Mouse (Mus musculus): ENCODE data around the gene Cpne4. TPM values are rescaled to one million over a fixed set of nuclear protein-coding genes. Genes with fewer than 3 reads are reported as not detected.

Gene Cpne4
- total and polyA plus RNA-seq, 3 experiments, result not detected

DNA sequence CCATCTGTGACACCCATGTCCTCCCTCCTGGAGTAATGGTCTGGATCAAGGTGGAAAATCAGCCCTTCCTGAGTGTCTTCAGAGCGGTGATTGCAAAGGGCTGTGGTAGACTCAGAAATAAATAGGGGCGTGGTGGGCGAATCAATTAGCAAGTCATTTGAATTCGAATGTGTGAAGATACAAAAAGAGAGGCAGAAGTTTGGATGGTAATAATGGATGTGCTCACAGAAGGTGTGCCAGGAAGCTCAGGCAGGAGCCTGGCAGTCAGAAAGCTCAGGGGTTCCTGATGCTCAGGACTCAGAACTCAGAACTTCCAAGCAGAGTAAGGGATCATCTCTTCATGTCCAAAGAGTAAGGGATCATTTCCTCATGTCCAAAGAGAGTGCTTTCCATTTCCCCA lies 257.7 kb downstream of the Cpne4 start:
- H3K79me2 ChIP-seq (ENCODE audit: control insufficient read depth, insufficient read depth, low read length, poor library complexity), result no peaks in the 10 kb centered on the region
- no peaks in the 10 kb centered on the region for H3K4me1 ChIP-seq (ENCODE audit: control insufficient read depth in 1 of 2, insufficient read depth in 2 of 2, low read length in 2 of 2)
- no peak for TF ChIP-seq GATA1 (IDR thresholded peaks at IDR 0.05; ENCODE audit: low read depth, low read length)
- no peak for TF ChIP-seq MYC (IDR thresholded peaks at IDR 0.05; ENCODE audit: low read depth, low read length)
- DNase-seq (ENCODE audit: low read depth, low spot score), result no peak
- no peak overlapping the region for H3K9ac ChIP-seq (ENCODE audit: control insufficient read depth, low read depth, low read length, poor library complexity, severe bottlenecking)
- H3K27me3 ChIP-seq (ENCODE audit: control insufficient read depth in 1 of 2, insufficient read depth in 2 of 2, low read length in 2 of 2), result no peaks in the 10 kb centered on the region
- no peaks in the 10 kb centered on the region for H3K9me3 ChIP-seq (replicated peaks; ENCODE audit: insufficient read depth, low read length)
- H3K27ac ChIP-seq (ENCODE audit: control insufficient read depth, low read depth, low read length), result no peak overlapping the region
- no peak overlapping the region for H3K4me3 ChIP-seq (ENCODE audit: control insufficient read depth in 1 of 2, insufficient read depth in 1 of 2, low read depth in 2 of 2, low read length in 2 of 2)
- no peaks in the 10 kb centered on the region for H3K36me3 ChIP-seq (ENCODE audit: control insufficient read depth in 1 of 2, insufficient read depth in 2 of 2, low read length in 2 of 2)

DNA sequence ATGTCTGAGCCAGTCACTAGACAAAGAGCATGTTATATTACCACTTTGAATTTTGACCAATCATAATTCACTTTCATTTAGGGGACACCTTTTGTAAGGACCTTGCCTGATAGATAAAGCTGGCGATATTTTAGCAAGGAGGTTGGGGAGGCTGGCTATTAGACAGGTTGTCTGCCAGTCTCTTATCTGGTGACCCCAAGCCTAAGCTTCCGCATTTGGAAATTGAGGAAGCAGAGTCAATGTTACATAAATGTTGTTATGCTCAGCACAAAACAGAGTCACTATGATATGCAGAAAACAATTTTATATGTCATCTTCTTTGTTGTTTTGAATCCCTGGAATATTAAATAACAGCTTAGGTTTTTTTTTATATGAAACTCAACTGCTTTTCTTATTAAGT lies 267.6 kb downstream of the Cpne4 start:
- no peaks in the 10 kb centered on the region for H3K27me3 ChIP-seq (ENCODE audit: control insufficient read depth in 1 of 2, insufficient read depth in 2 of 2, low read length in 2 of 2)
- H3K4me1 ChIP-seq (ENCODE audit: control insufficient read depth in 1 of 2, insufficient read depth in 2 of 2, low read length in 2 of 2), result no peaks in the 10 kb centered on the region
- peak; percentile 30 for DNase-seq (ENCODE audit: low read depth, low spot score)
- no peaks in the 10 kb centered on the region for H3K79me2 ChIP-seq (ENCODE audit: control insufficient read depth, insufficient read depth, low read length, poor library complexity)
- no peaks in the 10 kb centered on the region for H3K9me3 ChIP-seq (replicated peaks; ENCODE audit: insufficient read depth, low read length)
- H3K27ac ChIP-seq (ENCODE audit: control insufficient read depth, low read depth, low read length), result no peak overlapping the region
- no peak overlapping the region for H3K4me3 ChIP-seq (ENCODE audit: control insufficient read depth in 1 of 2, insufficient read depth in 1 of 2, low read depth in 2 of 2, low read length in 2 of 2)
- no peak for TF ChIP-seq CTCF (IDR thresholded peaks at IDR 0.05 in 2 of 3, conservative IDR thresholded peaks at IDR 0.05 in 1 of 3; ENCODE audit: control insufficient read depth in 1 of 3, insufficient read depth in 1 of 3, low read depth in 2 of 3, low read length in 3 of 3, poor library complexity in 1 of 3, severe bottlenecking in 1 of 3)
- TF ChIP-seq UBTF (IDR thresholded peaks at IDR 0.05; ENCODE audit: borderline replicate concordance, insufficient read depth, low read depth, low read length), result no peak
- no peak for TF ChIP-seq KAT2A (conservative IDR thresholded peaks at IDR 0.05; ENCODE audit: low read depth, low read length)
- no peak for TF ChIP-seq ELF1 (IDR thresholded peaks at IDR 0.05; ENCODE audit: low read depth, low read length)
- no peak for TF ChIP-seq MAFK (IDR thresholded peaks at IDR 0.05; ENCODE audit: borderline replicate concordance, low read depth, low read length)
- TF ChIP-seq RCOR1 (IDR thresholded peaks at IDR 0.05; ENCODE audit: low read depth, low read length), result no peak
- H3K9ac ChIP-seq (ENCODE audit: control insufficient read depth, low read depth, low read length, poor library complexity, severe bottlenecking), result no peak overlapping the region
- no peaks in the 10 kb centered on the region for H3K36me3 ChIP-seq (ENCODE audit: control insufficient read depth in 1 of 2, insufficient read depth in 2 of 2, low read length in 2 of 2)

- Histone ChIP-seq H3K36me3 (ENCODE audit: control insufficient read depth in 1 of 2, insufficient read depth in 2 of 2, low read length in 2 of 2) (no peaks in the 10 kb centered on the region), H3K27ac (ENCODE audit: control insufficient read depth, low read depth, low read length) (no peak overlapping the region), H3K4me3 (ENCODE audit: control insufficient read depth in 1 of 2, insufficient read depth in 1 of 2, low read depth in 2 of 2, low read length in 2 of 2) (no peak overlapping the region), H3K4me1 (ENCODE audit: control insufficient read depth in 1 of 2, insufficient read depth in 2 of 2, low read length in 2 of 2) (no peaks in the 10 kb centered on the region), H3K9ac (ENCODE audit: control insufficient read depth, low read depth, low read length, poor library complexity, severe bottlenecking) (no peak overlapping the region), H3K9me3 (replicated peaks; ENCODE audit: insufficient read depth, low read length) (no peaks in the 10 kb centered on the region), H3K79me2 (ENCODE audit: control insufficient read depth, insufficient read depth, low read length, poor library complexity) (no peaks in the 10 kb centered on the region), H3K27me3 (ENCODE audit: control insufficient read depth in 1 of 2, insufficient read depth in 2 of 2, low read length in 2 of 2) (no peaks in the 10 kb centered on the region)
- TF ChIP-seq MEF2A (IDR thresholded peaks at IDR 0.05; ENCODE audit: extremely low read depth, insufficient replicate concordance, low read depth, low read length, poor library complexity, severe bottlenecking), result no peak
- TF ChIP-seq JUND (IDR thresholded peaks at IDR 0.05; ENCODE audit: low read depth, low read length), result no peak
- no peak for TF ChIP-seq GATA1 (IDR thresholded peaks at IDR 0.05; ENCODE audit: low read depth, low read length)
- no peak for TF ChIP-seq ZNF384 (IDR thresholded peaks at IDR 0.05; ENCODE audit: low read depth, low read length)
- TF ChIP-seq GABPA (IDR thresholded peaks at IDR 0.05; ENCODE audit: low read depth, low read length), result no peak
- TF ChIP-seq SMC3 (IDR thresholded peaks at IDR 0.05; ENCODE audit: low read depth, low read length), result no peak
- no peak for TF ChIP-seq MAX (IDR thresholded peaks at IDR 0.05; ENCODE audit: low read length)
- TF ChIP-seq MYC (IDR thresholded peaks at IDR 0.05; ENCODE audit: low read depth, low read length), result no peak
- TF ChIP-seq BHLHE40 (IDR thresholded peaks at IDR 0.05; ENCODE audit: borderline replicate concordance, low read depth, low read length), result no peak
- TF ChIP-seq HCFC1 (IDR thresholded peaks at IDR 0.05; ENCODE audit: low read depth, low read length), result no peak
- TF ChIP-seq MAFK (IDR thresholded peaks at IDR 0.05; ENCODE audit: borderline replicate concordance, low read depth, low read length), result no peak
- no peak for TF ChIP-seq SIN3A (IDR thresholded peaks at IDR 0.05; ENCODE audit: low read length)
- TF ChIP-seq USF2 (IDR thresholded peaks at IDR 0.05; ENCODE audit: borderline replicate concordance in 1 of 2, insufficient read depth in 1 of 2, low read depth in 1 of 2, low read length in 2 of 2), result no peak
- no peak for TF ChIP-seq TAL1 (IDR thresholded peaks at IDR 0.05; ENCODE audit: low read length)
- no peak for DNase-seq (ENCODE audit: low read depth, low spot score)
Measured at GRCm38 (mm10) chr9:104828646-104829045, 281.6 kb downstream of the Cpne4 start.

All from MEL (cell line).